Mouse (Mus musculus) lung, postnatal 0 days (tissue): ENCODE data around the gene Lmod3.
A peak's percentile ranks its signal among the peaks of the same experiment; 100 is the strongest.

ENCODE experiments used
- CTCF ChIP-seq: IDR thresholded peaks from 2 replicates; pipeline ENCODE4 v1.5.1; 2016; ENCODE audit warnings: antibody characterized with exemption, mild to moderate bottlenecking
- EP300 ChIP-seq: IDR thresholded peaks from 2 replicates; pipeline ENCODE4 v1.6.1; 2016; ENCODE audit warnings: antibody characterized with exemption, mild to moderate bottlenecking, control low read depth

DNA sequence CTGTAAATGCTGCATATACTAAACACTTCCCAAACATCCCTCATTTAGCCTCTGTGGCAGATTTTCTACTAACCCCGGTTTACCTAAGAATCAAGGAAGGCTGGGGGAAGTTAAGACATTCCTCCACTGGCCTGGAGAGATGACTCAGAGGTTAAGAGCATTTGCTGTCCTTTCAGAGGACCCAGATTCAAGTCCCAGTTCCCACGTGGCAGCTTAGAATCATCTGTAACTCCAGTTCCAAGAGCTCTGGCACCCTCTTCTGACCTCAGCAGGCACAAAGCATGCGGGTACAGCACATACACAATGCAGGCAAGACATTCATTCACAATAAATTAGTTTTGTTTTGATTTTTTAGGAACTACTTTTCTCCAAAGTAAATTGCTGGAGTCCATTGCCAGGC, 43.4 kb downstream of the Lmod3 start:
- TF ChIP-seq CTCF (peak; percentile 13; the same call in 1 of the 2 replicates), EP300 (no peak)
